In the genomic region with DNA sequence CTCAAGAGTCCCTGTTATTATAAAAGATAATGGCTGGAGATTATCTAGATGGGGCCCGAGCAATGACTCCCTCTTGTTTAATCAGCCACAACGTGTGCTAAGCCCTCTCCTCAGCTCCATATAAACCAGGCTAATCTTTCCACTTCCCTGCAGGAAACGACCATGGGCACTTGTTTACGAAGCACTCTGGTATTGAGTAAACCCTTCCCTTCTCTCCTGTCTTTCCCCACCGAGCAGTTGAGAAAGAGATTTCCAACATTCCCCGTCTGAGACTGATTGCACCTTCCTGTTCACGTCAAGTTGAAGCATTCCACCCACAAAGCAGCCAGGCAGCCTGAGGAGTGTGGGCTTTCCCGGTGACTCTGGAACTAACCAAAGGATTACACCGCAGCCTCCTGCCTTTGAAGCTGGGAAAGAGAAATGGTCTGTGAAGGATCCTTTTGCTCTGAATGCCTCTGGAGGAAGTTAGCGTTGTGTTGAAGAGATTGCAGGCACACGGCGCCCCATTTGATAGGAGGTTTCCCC, we compare ENCODE assay signal across 8 mouse cellular contexts.
DNase-seq lines count a peak whose midpoint lies in the region; ATAC-seq and TF ChIP-seq lines count a peak whose summit lies in the region.

No protein-coding gene starts in this region.

- no peaks in the 10 kb centered on the region for H3K27me3 ChIP-seq in hindbrain, postnatal 0 days (ENCODE audit: insufficient read depth, low read length)

- WGBS in hindbrain, postnatal 0 days, result 27% methylated on average over 12 of the region's 12 CpGs

- H3K36me3 ChIP-seq in hindbrain, postnatal 0 days (ENCODE audit: insufficient read depth, low read length), result no peaks in the 10 kb centered on the region

- H3K9me3 ChIP-seq in hindbrain, postnatal 0 days (ENCODE audit: low read length), result no peaks in the 10 kb centered on the region

- H3K4me2 ChIP-seq in hindbrain, postnatal 0 days (ENCODE audit: low read depth, low read length), result no peak overlapping the region; the same call in 1 of the 2 replicates

- ATAC-seq in hindbrain, postnatal 0 days, result no peak

- H3K4me3 ChIP-seq in hindbrain, postnatal 0 days (ENCODE audit: low read length), result no peak overlapping the region

- no peak for TF ChIP-seq CTCF in hindbrain, postnatal 0 days (IDR thresholded peaks at IDR 0.05; ENCODE audit: low read depth)

- DNase-seq in adrenal gland, postnatal 10 days, result peak; percentile 6
- no peak for DNase-seq in adrenal gland, postnatal 25 days
- DNase-seq in brain, adult 2 months (ENCODE audit: low read depth, low spot score), result peak; percentile 21
- DNase-seq in hindbrain, postnatal 0 days (ENCODE audit: low spot score), result peak; percentile 7
- DNase-seq in lung, postnatal 36 days, result peak; percentile 29
- DNase-seq in gastrocnemius, postnatal 10 days, result no peak
- DNase-seq in B cell, adult 2 months, result no peak
- DNase-seq in cerebellum, adult 9-10 months, result no peak

- no peak overlapping the region for H3K27ac ChIP-seq in hindbrain, postnatal 0 days

- H3K4me1 ChIP-seq in hindbrain, postnatal 0 days (ENCODE audit: insufficient read depth, low read length), result 0 out of 2 replicates have a peak, but pooled peaks cover 2% of the 10 kb centered on the region

- H3K9ac ChIP-seq in hindbrain, postnatal 0 days (replicated peaks; ENCODE audit: low read length), result no peak overlapping the region

Comparison
In these comparisons a context has a peak if more than half of its experiments do, and no peak if none do; other contexts are left out.
1. DNase-seq: peak in adrenal gland, postnatal 10 days (single experiment), brain, adult 2 months (single experiment), hindbrain, postnatal 0 days (single experiment) and lung, postnatal 36 days (single experiment); none in adrenal gland, postnatal 25 days (single experiment), gastrocnemius, postnatal 10 days (single experiment), B cell, adult 2 months (0 of 2) and cerebellum, adult 9-10 months (single experiment).